Mouse (Mus musculus) bone marrow, adult 2 months (tissue): ENCODE data around the gene Nagk.

Experiments used
- CTCF ChIP-seq: fragments of 200-500 bp; IDR thresholded peaks from 2 replicates; pipeline ENCODE4 v1.5.1; 2011; ENCODE audit warnings: low read length, control low read depth; ENCODE audit not compliant: control insufficient read depth, insufficient read depth
- POLR2A ChIP-seq: fragments of 200-500 bp; IDR thresholded peaks from 2 replicates; pipeline ENCODE4 v1.6.1; 2011; ENCODE audit warnings: low read depth, mild to moderate bottlenecking, control low read depth, low read length, borderline replicate concordance; ENCODE audit not compliant: control insufficient read depth

DNA sequence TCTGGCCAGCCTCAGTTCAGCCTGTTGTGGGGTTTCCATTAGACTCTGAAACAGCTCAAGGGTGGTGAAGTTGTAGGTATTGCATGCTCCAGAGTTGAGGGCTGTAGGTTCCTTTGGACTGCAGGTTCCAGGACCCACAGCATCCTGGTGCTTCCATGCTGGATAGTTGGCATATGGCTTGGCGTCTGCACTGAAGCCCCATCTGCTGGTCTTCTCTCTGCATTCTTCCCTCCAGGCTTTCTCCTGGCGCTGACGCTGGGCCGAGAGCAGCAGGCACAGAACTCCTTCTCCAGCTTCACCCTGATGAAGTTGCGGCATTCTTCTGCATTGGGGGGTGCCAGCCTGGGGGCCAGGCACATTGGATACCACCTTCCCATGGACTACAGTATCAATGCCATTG, 7.3 kb downstream of the Nagk start:
- no peak for TF ChIP-seq CTCF
- TF ChIP-seq POLR2A, result no peak
